Comparison of ENCODE assay signal across 11 mouse cellular contexts in the genomic region with DNA sequence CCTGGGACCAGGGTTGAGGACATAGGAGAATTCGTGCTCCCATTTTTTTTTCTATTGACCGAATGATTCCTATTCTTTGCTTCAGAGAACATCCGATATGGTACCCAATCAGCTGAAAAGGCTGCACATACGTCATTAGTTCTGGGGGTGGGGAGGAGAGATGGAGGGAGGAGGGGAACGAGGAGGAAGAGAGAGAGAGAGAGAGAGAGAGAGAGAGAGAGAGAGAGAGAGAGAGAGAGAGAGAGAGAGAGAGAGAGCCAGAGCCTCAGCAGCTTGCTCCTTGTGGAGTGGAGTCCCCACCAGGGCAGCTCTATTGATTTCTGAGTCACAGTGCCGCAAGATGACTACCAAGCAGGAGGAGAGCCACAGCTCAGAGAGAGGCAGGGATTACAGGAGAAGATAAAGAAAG. TPM values are rescaled to one million over a fixed set of nuclear protein-coding genes. Genes with fewer than 3 reads are reported as not detected.
A peak's percentile ranks its signal among the peaks of the same experiment; 100 is the strongest.
DNase-seq lines count a peak whose midpoint lies in the region; ATAC-seq and TF ChIP-seq lines count a peak whose summit lies in the region.
"Had no signal": no experiment of that assay in that cellular context is flagged by ENCODE, and none has a peak within 500 bp of the region (broad histone marks: within the 10 kb centered on the region; RNA-seq: fewer than 3 reads in every experiment).

No protein-coding gene starts in this region.

- DNase-seq in CH12.LX (ENCODE audit: extremely low read depth) = no peak
- peak; percentile 83 for DNase-seq in cerebellum, adult 9-11 months
- peak; percentile 92 for DNase-seq in forebrain, postnatal 0 days
- peak; percentile 48 for DNase-seq in midbrain, embryonic 10.5 days (ENCODE audit: low spot score)
- no peak for DNase-seq in adrenal gland, postnatal 10 days
- no peak for DNase-seq in heart, adult 11 months
- no peak for DNase-seq in thymus, postnatal 0 days (ENCODE audit: low spot score)

- H3K4me1 ChIP-seq in CH12.LX (ENCODE audit: control insufficient read depth in 1 of 2, insufficient read depth in 2 of 2) = no peaks in the 10 kb centered on the region
- H3K4me1 ChIP-seq in forebrain, postnatal 0 days (ENCODE audit: insufficient read depth) = peaks cover 6% of the 10 kb centered on the region
- peaks cover 57% of the 10 kb centered on the region for H3K4me1 ChIP-seq in midbrain, embryonic 10.5 days

- H3K27me3 ChIP-seq in CH12.LX (replicated peaks) = no peaks in the 10 kb centered on the region
- no peaks in the 10 kb centered on the region for H3K27me3 ChIP-seq in forebrain, postnatal 0 days (ENCODE audit: insufficient read depth, low read length)
- H3K27me3 ChIP-seq in midbrain, embryonic 10.5 days (ENCODE audit: low read depth, poor library complexity, severe bottlenecking) = peaks cover 33% of the 10 kb centered on the region

- no peak for TF ChIP-seq POLR2A in CH12.LX (IDR thresholded peaks at IDR 0.05; ENCODE audit: low read depth, low read length)

- no peaks in the 10 kb centered on the region for H3K9me3 ChIP-seq in CH12.LX (replicated peaks; ENCODE audit: low read length)
- no peaks in the 10 kb centered on the region for H3K9me3 ChIP-seq in forebrain, postnatal 0 days (ENCODE audit: low read length)
- H3K9me3 ChIP-seq in midbrain, embryonic 10.5 days (replicated peaks) = no peaks in the 10 kb centered on the region; the same call in 1 of the 2 replicates
- H3K9me3 ChIP-seq: embryonic facial prominence, embryonic 12.5 days; heart, embryonic 15.5 days had no signal

- dilution Hi-C loops in CH12.LX (cut with MboI; ENCODE audit: extremely low pct_ligation_motif_present, extremely low pct_unique_long_range_greater_than_20kb, low sequenced_read_pairs) = no loop called here

- WGBS in forebrain, postnatal 0 days = 1% methylated on average over 6 of the region's 6 CpGs
- WGBS in midbrain, embryonic 10.5 days = 5% methylated on average over 6 of the region's 6 CpGs

- H3K79me2 ChIP-seq in CH12.LX (replicated peaks; ENCODE audit: control insufficient read depth, extremely low read depth, insufficient read depth, poor library complexity, severe bottlenecking) = no peaks in the 10 kb centered on the region

- ATAC-seq in forebrain, postnatal 0 days = peak; percentile 62
- ATAC-seq in megakaryocyte-erythroid progenitor cell, adult 5-6 weeks (replicated peaks; ENCODE audit: low FRiP score, low TSS enrichment, poor library complexity, severe bottlenecking) = no peak
- ATAC-seq: activated CD4-positive, CD25-positive, alpha-beta regulatory T cell, adult 4 months had no signal

- no peak for TF ChIP-seq EP300 in CH12.LX (IDR thresholded peaks at IDR 0.05; ENCODE audit: low read length)

- no peaks in the 10 kb centered on the region for H3K36me3 ChIP-seq in CH12.LX (replicated peaks in 1 of 2; ENCODE audit: control insufficient read depth in 1 of 2, insufficient read depth in 1 of 2, low read length in 1 of 2)
- no peaks in the 10 kb centered on the region for H3K36me3 ChIP-seq in forebrain, postnatal 0 days (ENCODE audit: insufficient read depth)
- H3K36me3 ChIP-seq in midbrain, embryonic 10.5 days = no peaks in the 10 kb centered on the region
- H3K36me3 ChIP-seq: embryonic facial prominence, embryonic 12.5 days; heart, embryonic 15.5 days had no signal

- H3K9ac ChIP-seq in CH12.LX (ENCODE audit: insufficient read depth, low read depth) = no peak overlapping the region
- H3K9ac ChIP-seq in forebrain, postnatal 0 days = peak overlapping the region; percentile 52
- H3K9ac ChIP-seq: heart, embryonic 15.5 days had no signal

- in situ Hi-C loops in CH12.LX (cut with MboI; ENCODE audit: low pct_ligation_motif_present, low pct_unique_long_range_greater_than_20kb, low sequenced_read_pairs) = no loop called here

- no peak overlapping the region for H3K4me3 ChIP-seq in CH12.LX (replicated peaks in 1 of 3; ENCODE audit: low read depth in 2 of 3, low read length in 2 of 3, poor library complexity in 1 of 3)
- peak overlapping the region; percentile 54 for H3K4me3 ChIP-seq in forebrain, postnatal 0 days (ENCODE audit: low read depth, low read length)
- H3K4me3 ChIP-seq in midbrain, embryonic 10.5 days = peak overlapping the region; percentile 59
- H3K4me3 ChIP-seq: heart, embryonic 15.5 days had no signal

- no peak for TF ChIP-seq CTCF in CH12.LX (conservative IDR thresholded peaks at IDR 0.05 in 1 of 2, IDR thresholded peaks at IDR 0.05 in 1 of 2; ENCODE audit: low read depth in 2 of 2, low read length in 2 of 2)
- no peak for TF ChIP-seq CTCF in forebrain, postnatal 0 days (IDR thresholded peaks at IDR 0.05; ENCODE audit: low read depth)

- TF ChIP-seq RAD21 in CH12.LX (IDR thresholded peaks at IDR 0.05; ENCODE audit: low read depth, low read length) = no peak

- no peak overlapping the region for H3K27ac ChIP-seq in CH12.LX (ENCODE audit: insufficient read depth, low read depth)
- peak overlapping the region; percentile 100 for H3K27ac ChIP-seq in forebrain, postnatal 0 days (ENCODE audit: low read depth, low read length)
- peak overlapping the region; percentile 87 for H3K27ac ChIP-seq in midbrain, embryonic 10.5 days (replicated peaks)
- H3K27ac ChIP-seq: heart, embryonic 15.5 days had no signal

- H3K4me2 ChIP-seq in CH12.LX (ENCODE audit: insufficient read depth, low read depth, poor library complexity, severe bottlenecking) = 0 out of 2 replicates have a peak overlapping the region, but pooled peaks have one; percentile 1
- H3K4me2 ChIP-seq in forebrain, postnatal 0 days (ENCODE audit: low read depth) = peak overlapping the region; percentile 75

TF ChIP-seq in CH12.LX, 34 proteins besides CTCF, POLR2A, EP300 and RAD21:
- TF ChIP-seq MAX (IDR thresholded peaks at IDR 0.05; ENCODE audit: low read length) (no peak), MXI1 (IDR thresholded peaks at IDR 0.05; ENCODE audit: low read depth, low read length) (no peak), POLR2AphosphoS2 (IDR thresholded peaks at IDR 0.05; ENCODE audit: low read depth, low read length) (no peak), RCOR1 (conservative IDR thresholded peaks at IDR 0.05; ENCODE audit: low read depth, low read length) (no peak), NELFE (IDR thresholded peaks at IDR 0.05; ENCODE audit: low read depth, low read length) (no peak), ETS1 (conservative IDR thresholded peaks at IDR 0.05; ENCODE audit: low read depth, low read length) (no peak), ZMIZ1 (IDR thresholded peaks at IDR 0.05; ENCODE audit: low read depth, low read length) (no peak), JUND (conservative IDR thresholded peaks at IDR 0.05; ENCODE audit: low read depth, low read length) (no peak), PAX5 (IDR thresholded peaks at IDR 0.05; ENCODE audit: low read length) (no peak), ZC3H11A (IDR thresholded peaks at IDR 0.05; ENCODE audit: low read depth, low read length) (no peak), TCF12 (IDR thresholded peaks at IDR 0.05; ENCODE audit: low read depth, low read length) (no peak), CHD2 (IDR thresholded peaks at IDR 0.05; ENCODE audit: low read length) (no peak), MAZ (IDR thresholded peaks at IDR 0.05; ENCODE audit: low read depth, low read length) (no peak)

RNA-seq across cellular contexts. Expression of a gene that starts 1.9 kb away (rescaled TPM):
- 1.1 and 1.2 TPM in 2 replicates for total RNA-seq in CH12.LX (2012; rRNA removed)
- not detected in 2 replicates for total RNA-seq in CH12.LX (2014; rRNA removed)
- 0.31 and 0.44 TPM in 2 replicates for polyA plus RNA-seq in CH12.LX (2012; ENCODE audit: insufficient read length, low read depth)
- 103 and 114 TPM in 2 replicates for total RNA-seq in forebrain, postnatal 0 days (2014; rRNA removed)
- 167 and 218 TPM in 2 replicates for polyA plus RNA-seq in forebrain, postnatal 0 days (2015; fragmentation: Nextera tagmentation; extraction: Ambion mirVana)
- polyA plus RNA-seq in midbrain, embryonic 10.5 days (2016; fragmentation: Nextera tagmentation; extraction: Ambion mirVana) = 2.6 and 9.6 TPM in 2 replicates
- total RNA-seq in adrenal gland, postnatal 10 days (2021) = 1 to 10 TPM; 1.9 to 2.7 TPM
- total RNA-seq in megakaryocyte-erythroid progenitor cell, adult 5-6 weeks (2014; fragmentation: Nextera tagmentation) = not detected in 2 replicates
- 0.89 TPM in 1 of 2 replicates, not detected in the other for total RNA-seq in megakaryocyte-erythroid progenitor cell, adult 5-6 weeks (2017)
- 0.16 TPM in 1 of 2 replicates, not detected in the other for polyA plus RNA-seq in thymus, postnatal 0 days (2015; fragmentation: Nextera tagmentation; extraction: Ambion mirVana)
- polyA plus RNA-seq: activated CD4-positive, CD25-positive, alpha-beta regulatory T cell, adult 4 months had no signal

Comparison
In these comparisons a context has a peak if more than half of its experiments do, and no peak if none do; other contexts are left out.
1. DNase-seq: peak in cerebellum, adult 9-11 months (single experiment), forebrain, postnatal 0 days (single experiment) and midbrain, embryonic 10.5 days (single experiment); none in CH12.LX (single experiment), adrenal gland, postnatal 10 days (single experiment), heart, adult 11 months (single experiment) and thymus, postnatal 0 days (single experiment).
2. H3K4me3 ChIP-seq: peak in forebrain, postnatal 0 days (single experiment) and midbrain, embryonic 10.5 days (single experiment); none in CH12.LX (0 of 3).
3. RNA of a gene that starts 1.9 kb away (total RNA-seq): 103 to 114 TPM in forebrain, postnatal 0 days; 1.9 to 2.7 TPM in adrenal gland, postnatal 10 days, 1.1 to 1.2 TPM in CH12.LX and 0.89 TPM in megakaryocyte-erythroid progenitor cell, adult 5-6 weeks; every median in the first group is over 10 times any median in the second.